Mouse (Mus musculus) embryonic facial prominence, embryonic 12.5 days (tissue): ENCODE data around the gene Cyp24a1. TPM values are rescaled to one million over a fixed set of nuclear protein-coding genes. Genes with fewer than 3 reads are reported as not detected.

Source experiments
- ATAC-seq: fragments of 200-750 bp; cut with Nextera tagmentation; 2 replicates; pipeline ENCODE4 v1.8.0; 2017; ENCODE audit not compliant: insufficient number of reproducible peaks, insufficient read depth, low FRiP score, low TSS enrichment
- H3K27ac ChIP-seq: fragments of 300-500 bp; sonication (generic); 2 replicates; pipeline ENCODE4 v1.5.1; 2016; ENCODE audit warnings: mild to moderate bottlenecking
- H3K27me3 ChIP-seq: fragments of 300-500 bp; sonication (generic); 2 replicates; pipeline ENCODE4 v1.6.1; 2016; ENCODE audit warnings: mild to moderate bottlenecking, moderate library complexity
- H3K36me3 ChIP-seq: fragments of 300-500 bp; sonication (generic); 2 replicates; pipeline ENCODE4 v1.6.1; 2016; ENCODE audit warnings: mild to moderate bottlenecking
- H3K4me1 ChIP-seq: fragments of 300-500 bp; sonication (generic); 2 replicates; pipeline ENCODE4 v1.6.1; 2016
- H3K4me2 ChIP-seq: fragments of 300-500 bp; sonication (generic); replicated peaks from 2 replicates; pipeline ENCODE4 v1.6.1; 2016; ENCODE audit warnings: mild to moderate bottlenecking, moderate library complexity
- H3K4me3 ChIP-seq: fragments of 300-500 bp; sonication (generic); 2 replicates; pipeline ENCODE4 v1.5.1; 2016; ENCODE audit warnings: mild to moderate bottlenecking
- H3K9ac ChIP-seq: fragments of 300-500 bp; sonication (generic); 2 replicates; pipeline ENCODE4 v1.6.1; 2016; ENCODE audit warnings: mild to moderate bottlenecking, moderate library complexity
- H3K9me3 ChIP-seq: fragments of 300-500 bp; sonication (generic); 2 replicates; pipeline ENCODE4 v1.6.1; 2016; ENCODE audit warnings: mild to moderate bottlenecking, moderate library complexity
- WGBS: fragments of 180-500 bp; shearing (Covaris S2); methylation state at CpG from one replicate; pipeline ENCODE4 v1.1.7; 2016; 5-methylcytosine and 5-hydroxymethylcytosine counted together
- polyA plus RNA-seq: library from polyadenylated mRNA; unstranded; fragments of >200 nt; fragmentation: Nextera tagmentation; extraction: Ambion mirVana; gene quantifications from 2 replicates; pipeline ENCODE4 v1.2.1, GENCODE M21; 2016

The Cyp24a1 gene
- polyA plus RNA-seq, 1 experiment from 2014 or later, result not detected

DNA sequence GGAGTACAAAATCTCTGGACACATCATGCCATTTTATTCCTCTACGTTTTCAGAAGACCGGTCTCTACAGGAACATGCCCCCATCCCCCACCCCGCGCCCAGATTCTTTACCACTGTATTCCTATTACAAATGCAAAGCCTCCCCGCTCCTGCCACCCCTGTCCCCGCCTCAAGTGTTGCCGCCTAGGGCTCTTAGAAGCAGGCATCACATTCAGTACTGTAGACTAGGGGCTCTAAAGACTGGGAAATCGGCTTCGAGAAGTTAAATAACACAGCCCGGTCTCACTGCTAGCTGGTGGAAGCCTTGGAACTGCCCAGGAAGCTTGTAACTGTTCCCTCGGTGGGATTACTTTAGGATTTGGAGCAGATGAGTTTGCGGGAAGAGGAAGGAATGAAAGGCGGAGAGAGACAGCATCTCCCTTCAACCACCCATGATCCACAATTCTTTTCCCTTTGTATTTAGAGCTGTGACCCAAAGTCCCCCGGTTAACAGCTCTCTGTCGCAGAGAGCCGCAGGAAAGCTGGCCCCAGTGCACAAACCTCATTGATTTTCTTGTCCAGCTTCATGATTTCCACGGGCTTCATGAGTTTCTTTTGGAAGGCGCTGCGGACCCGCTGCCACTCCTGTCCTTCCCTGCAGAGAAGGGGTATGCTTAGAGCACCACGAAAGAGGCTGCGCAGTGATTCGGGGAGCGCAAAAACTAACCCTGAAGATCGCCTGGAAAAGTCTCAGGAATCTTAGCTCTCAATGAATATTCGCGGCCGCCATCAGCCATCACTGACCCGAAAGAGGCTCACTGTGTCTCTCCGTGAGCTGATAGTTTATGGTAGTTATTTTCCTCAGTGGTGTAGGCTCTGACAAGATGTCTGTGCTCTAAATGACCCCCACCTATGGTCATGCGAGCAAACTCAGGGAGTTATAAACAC, 1.9 kb downstream of the Cyp24a1 start:
- peaks cover 69% of the 10 kb centered on the region for H3K27me3 ChIP-seq
- H3K4me1 ChIP-seq, result peaks cover 21% of the 10 kb centered on the region
- no peak overlapping the region for H3K4me2 ChIP-seq
- H3K36me3 ChIP-seq, result no peaks in the 10 kb centered on the region
- H3K4me3 ChIP-seq, result no peak overlapping the region
- no peak for ATAC-seq
- H3K9ac ChIP-seq, result no peak overlapping the region
- no peaks in the 10 kb centered on the region for H3K9me3 ChIP-seq
- 6% methylated on average over 31 of the region's 31 CpGs for WGBS
- H3K27ac ChIP-seq, result no peak overlapping the region

DNA sequence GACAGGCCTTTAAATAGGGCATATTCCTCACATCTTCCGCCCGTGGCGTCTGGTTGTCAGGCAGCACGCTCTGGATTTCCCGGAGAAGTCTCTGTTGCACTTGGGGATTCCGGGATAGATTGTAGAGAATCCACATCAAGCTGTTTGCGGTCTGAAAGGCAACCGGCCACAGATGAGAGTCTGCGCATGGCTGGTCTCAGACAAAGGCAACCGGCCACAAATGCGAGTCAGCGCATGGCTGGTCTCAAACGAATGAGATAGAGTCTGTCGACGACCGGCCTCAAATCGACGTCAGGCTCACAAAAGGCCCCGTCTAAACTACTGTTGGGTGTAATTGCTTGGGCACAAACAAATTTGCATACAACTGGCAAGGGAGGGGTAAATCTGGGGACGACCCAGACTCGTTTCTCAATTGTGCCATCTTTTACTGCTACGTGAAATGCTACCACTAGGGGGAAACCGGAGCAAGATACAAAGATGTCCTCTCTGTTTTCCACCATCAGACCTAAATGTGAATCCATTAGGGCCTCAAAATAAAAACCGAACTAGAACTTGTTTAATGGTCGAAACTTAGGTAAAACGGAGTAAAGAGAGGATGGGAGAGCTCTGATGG, 8.9 kb downstream of the Cyp24a1 start:
- Histone ChIP-seq H3K27ac (no peak overlapping the region), H3K4me3 (no peak overlapping the region), H3K9me3 (no peaks in the 10 kb centered on the region), H3K4me2 (no peak overlapping the region), H3K9ac (no peak overlapping the region), H3K27me3 (peaks cover 7% of the 10 kb centered on the region), H3K36me3 (no peaks in the 10 kb centered on the region), H3K4me1 (no peaks in the 10 kb centered on the region)
- WGBS, result 60% methylated on average over 26 of the region's 26 CpGs
- no peak for ATAC-seq

DNA sequence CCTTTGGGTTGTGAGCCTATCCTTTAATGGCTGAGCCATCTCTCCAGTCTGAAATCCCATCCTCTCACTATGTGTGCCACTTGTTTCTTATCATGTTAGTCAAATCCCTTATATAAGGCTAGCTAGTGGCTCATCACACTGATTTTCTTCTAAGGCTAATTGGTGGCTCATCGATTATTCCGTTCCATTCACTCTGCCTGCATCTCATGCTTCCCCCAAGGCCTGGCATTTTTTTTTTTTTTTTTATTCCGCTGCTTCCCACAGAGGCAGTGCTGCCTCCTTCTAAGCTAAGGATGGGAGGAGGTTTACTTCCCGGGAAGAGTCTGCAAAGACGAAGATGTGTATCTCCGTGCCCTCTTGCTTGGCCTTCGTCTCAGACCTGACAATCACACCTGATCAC, 9.7 kb downstream of the Cyp24a1 start:
- Histone ChIP-seq H3K36me3 (no peaks in the 10 kb centered on the region), H3K4me1 (no peaks in the 10 kb centered on the region), H3K4me3 (no peak overlapping the region), H3K27ac (no peak overlapping the region), H3K4me2 (no peak overlapping the region), H3K9me3 (no peaks in the 10 kb centered on the region), H3K9ac (no peak overlapping the region), H3K27me3 (0 out of 2 replicates have a peak, but pooled peaks cover 3% of the 10 kb centered on the region)
- ATAC-seq, result no peak
- WGBS, result 73% methylated on average over 7 of the region's 7 CpGs

DNA sequence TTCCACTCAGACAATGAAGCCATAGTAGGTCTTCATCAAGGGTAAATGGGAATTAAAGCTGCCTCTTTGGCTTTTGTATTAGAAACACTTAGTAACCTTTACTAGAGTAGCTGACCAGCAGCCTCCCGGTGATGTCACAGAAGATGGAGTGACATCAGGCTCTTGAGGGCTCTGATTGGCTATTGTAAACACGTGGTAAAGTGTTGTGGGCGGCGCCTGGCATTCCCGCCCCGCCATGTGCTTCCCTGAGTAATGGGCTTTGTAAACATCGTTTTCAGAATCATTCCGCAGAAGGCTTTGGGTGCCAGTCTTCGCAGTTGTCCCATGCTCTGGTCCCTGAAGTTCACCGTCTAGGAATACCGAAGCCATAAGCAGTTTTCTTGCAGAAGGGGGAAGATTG, 13.0 kb downstream of the Cyp24a1 start:
- no peak overlapping the region for H3K4me2 ChIP-seq
- no peaks in the 10 kb centered on the region for H3K9me3 ChIP-seq
- H3K4me1 ChIP-seq, result no peaks in the 10 kb centered on the region
- 66% methylated on average over 11 of the region's 11 CpGs for WGBS
- no peaks in the 10 kb centered on the region for H3K27me3 ChIP-seq
- no peak overlapping the region for H3K4me3 ChIP-seq
- no peak for ATAC-seq
- H3K9ac ChIP-seq, result no peak overlapping the region
- no peak overlapping the region for H3K27ac ChIP-seq
- H3K36me3 ChIP-seq, result no peaks in the 10 kb centered on the region

DNA sequence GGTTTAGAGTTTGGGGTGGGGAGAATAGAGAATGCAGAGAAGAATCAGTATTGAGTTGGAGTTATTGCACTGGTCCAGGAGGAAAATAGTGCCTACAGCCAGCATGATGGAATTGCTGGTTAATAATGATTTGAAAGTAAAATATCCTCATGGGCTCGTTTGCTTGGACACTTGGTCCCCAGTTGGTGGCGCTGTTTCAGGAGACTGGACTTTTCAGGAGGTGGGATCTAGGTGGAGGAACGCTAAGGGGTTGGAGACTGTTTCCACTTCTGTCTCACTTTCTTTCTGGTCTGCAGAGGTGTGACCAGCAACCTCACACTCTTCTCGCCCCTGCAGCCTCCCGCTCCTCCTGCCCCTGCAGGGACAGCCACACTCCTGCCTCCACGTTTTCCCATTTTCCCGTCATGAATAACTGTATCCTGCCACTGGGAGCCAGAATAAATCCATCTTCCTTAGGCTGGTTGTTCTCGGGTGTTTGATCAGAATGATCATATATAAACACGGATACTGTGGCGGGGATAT, 14.9 kb downstream of the Cyp24a1 start:
- Histone ChIP-seq H3K27ac (no peak overlapping the region), H3K36me3 (no peaks in the 10 kb centered on the region), H3K9ac (no peak overlapping the region), H3K9me3 (no peaks in the 10 kb centered on the region), H3K4me1 (no peaks in the 10 kb centered on the region), H3K4me3 (no peak overlapping the region), H3K27me3 (no peaks in the 10 kb centered on the region), H3K4me2 (no peak overlapping the region)
- 69% methylated on average over 10 of the region's 10 CpGs for WGBS
- ATAC-seq, result no peak

DNA sequence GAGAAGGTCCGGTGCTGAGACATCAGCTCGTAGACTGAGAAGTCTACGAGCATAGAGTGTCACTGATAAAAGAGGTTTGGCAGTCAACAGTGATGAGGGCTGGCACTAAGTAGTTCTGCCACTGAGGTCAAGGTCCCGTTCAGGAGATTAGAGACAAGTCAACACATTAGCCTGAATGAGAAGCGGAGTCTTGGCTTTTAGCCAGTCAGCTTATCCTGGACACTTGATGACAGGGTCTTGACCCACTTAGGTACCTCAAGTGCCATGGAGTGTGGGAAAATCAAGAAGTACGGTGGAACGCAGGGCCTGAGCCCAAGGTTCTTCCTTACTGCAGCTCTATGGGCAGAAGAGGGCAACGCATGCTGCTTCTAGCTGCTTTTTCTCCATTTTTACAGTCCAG, 20.3 kb downstream of the Cyp24a1 start:
- Histone ChIP-seq H3K4me2 (no peak overlapping the region), H3K9me3 (peaks cover 2% of the 10 kb centered on the region; the same call in 1 of the 2 replicates)
- 90% methylated on average over 8 of the region's 8 CpGs for WGBS

DNA sequence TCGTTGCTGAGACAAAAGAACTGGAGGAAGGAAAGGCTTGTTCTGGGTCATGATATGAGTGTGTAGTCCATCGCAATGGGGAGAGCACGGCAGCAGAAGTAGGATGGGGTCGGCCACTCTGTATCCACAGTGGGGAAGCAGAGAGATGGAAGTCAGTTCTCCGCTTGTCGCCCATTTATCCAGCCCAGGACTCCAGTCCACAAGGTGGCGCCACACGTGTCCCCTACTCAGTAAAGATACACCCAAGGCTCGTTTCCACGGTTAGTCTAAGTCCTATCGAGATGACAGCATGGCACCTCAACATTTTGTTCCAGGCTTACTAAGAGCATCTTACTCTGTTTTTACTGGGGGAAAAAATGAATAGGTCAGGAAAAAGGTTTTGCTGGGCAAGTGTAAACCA, 20.7 kb downstream of the Cyp24a1 start:
- H3K4me1 ChIP-seq, result no peaks in the 10 kb centered on the region
- peaks cover 2% of the 10 kb centered on the region; the same call in 1 of the 2 replicates for H3K9me3 ChIP-seq
- no peak overlapping the region for H3K4me2 ChIP-seq
- ATAC-seq, result no peak
- no peaks in the 10 kb centered on the region for H3K36me3 ChIP-seq
- 88% methylated on average over 11 of the region's 11 CpGs for WGBS
- H3K4me3 ChIP-seq, result no peak overlapping the region
- H3K27ac ChIP-seq, result no peak overlapping the region
- H3K9ac ChIP-seq, result no peak overlapping the region
- H3K27me3 ChIP-seq, result no peaks in the 10 kb centered on the region

More for the DNA sequence above, 20.3 kb downstream of the Cyp24a1 start:
- Histone ChIP-seq H3K27me3 (no peaks in the 10 kb centered on the region), H3K27ac (no peak overlapping the region), H3K36me3 (no peaks in the 10 kb centered on the region), H3K9ac (no peak overlapping the region), H3K4me1 (no peaks in the 10 kb centered on the region), H3K4me3 (no peak overlapping the region)
- no peak for ATAC-seq

DNA sequence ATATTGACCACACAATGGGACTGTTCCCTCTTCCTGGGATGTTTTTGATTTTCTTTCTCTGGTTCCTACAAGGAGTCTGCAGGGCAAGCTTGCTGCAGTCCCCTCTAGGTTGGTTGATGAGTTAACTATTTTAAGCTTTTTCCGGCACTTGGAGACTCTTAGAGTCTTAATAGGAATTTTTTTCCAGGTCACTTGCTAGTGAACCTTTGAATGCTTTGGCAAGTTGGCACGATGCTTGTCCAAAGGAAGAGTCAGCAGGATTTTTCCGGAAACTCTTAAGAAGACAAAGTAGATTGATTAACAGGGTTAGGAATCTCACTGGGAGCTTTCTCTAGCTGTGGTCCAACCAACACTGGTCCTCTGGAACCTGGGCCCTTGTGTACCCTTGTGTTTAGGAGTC, 21.8 kb downstream of the Cyp24a1 start:
- no peaks in the 10 kb centered on the region for H3K4me1 ChIP-seq
- H3K9me3 ChIP-seq, result peaks cover 2% of the 10 kb centered on the region; the same call in 1 of the 2 replicates
- H3K9ac ChIP-seq, result no peak overlapping the region
- no peak overlapping the region for H3K4me3 ChIP-seq
- WGBS, result 80% methylated on average over 3 of the region's 3 CpGs
- H3K27me3 ChIP-seq, result peaks cover 3% of the 10 kb centered on the region; the same call in 1 of the 2 replicates
- ATAC-seq, result no peak
- no peaks in the 10 kb centered on the region for H3K36me3 ChIP-seq
- H3K27ac ChIP-seq, result no peak overlapping the region
- no peak overlapping the region for H3K4me2 ChIP-seq

DNA sequence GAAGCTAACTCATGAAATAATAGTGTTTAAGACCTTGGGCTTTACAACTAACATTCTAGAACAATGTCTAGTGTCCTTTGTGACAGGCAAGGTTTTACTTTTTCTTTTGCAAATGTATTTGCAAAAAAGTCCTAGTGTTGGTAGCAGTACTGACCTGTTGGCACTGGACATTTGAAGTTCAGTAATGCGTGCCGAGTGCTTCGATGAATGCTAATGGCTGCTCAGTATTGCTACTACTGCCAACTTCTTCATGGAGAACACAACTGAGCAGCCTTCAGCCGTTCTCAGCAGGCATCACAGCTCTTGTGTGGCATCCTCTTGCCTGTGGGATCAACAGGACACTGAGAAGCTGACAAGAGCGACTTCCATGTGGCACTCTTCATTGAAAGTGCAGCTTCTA, 22.8 kb downstream of the Cyp24a1 start:
- Histone ChIP-seq H3K9me3 (peaks cover 2% of the 10 kb centered on the region; the same call in 1 of the 2 replicates), H3K27ac (no peak overlapping the region), H3K4me3 (no peak overlapping the region), H3K27me3 (peaks cover 3% of the 10 kb centered on the region; the same call in 1 of the 2 replicates), H3K4me1 (0 out of 2 replicates have a peak, but pooled peaks cover 5% of the 10 kb centered on the region), H3K36me3 (no peaks in the 10 kb centered on the region), H3K4me2 (no peak overlapping the region), H3K9ac (no peak overlapping the region)
- no peak for ATAC-seq
- 95% methylated on average over 5 of the region's 5 CpGs for WGBS

DNA sequence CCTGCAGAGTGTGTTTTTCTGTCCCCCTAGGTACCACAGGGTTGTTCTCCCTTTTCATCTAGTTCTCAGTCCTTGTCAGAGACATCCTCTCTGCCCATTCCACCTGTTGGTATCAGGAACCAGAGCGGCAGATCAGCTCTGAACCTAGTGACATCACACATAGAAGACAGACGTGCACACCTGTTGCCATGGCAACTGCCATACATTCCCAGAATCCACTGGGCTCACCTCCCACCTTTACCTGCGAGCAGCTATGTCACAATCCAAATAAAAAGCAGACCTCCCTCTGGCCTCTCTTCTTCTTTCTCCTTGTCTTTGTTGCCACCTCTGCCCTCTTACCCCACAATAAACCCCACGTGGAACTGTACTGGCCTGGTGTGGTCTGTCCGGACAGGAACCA, 26.4 kb downstream of the Cyp24a1 start:
- H3K9ac ChIP-seq, result no peak overlapping the region
- H3K27me3 ChIP-seq, result peaks cover 3% of the 10 kb centered on the region; the same call in 1 of the 2 replicates
- ATAC-seq, result no peak
- 0 out of 2 replicates have a peak, but pooled peaks cover 5% of the 10 kb centered on the region for H3K4me1 ChIP-seq
- no peak overlapping the region for H3K4me3 ChIP-seq
- no peak overlapping the region for H3K27ac ChIP-seq
- H3K36me3 ChIP-seq, result no peaks in the 10 kb centered on the region
- H3K9me3 ChIP-seq, result peaks cover 2% of the 10 kb centered on the region; the same call in 1 of the 2 replicates
- WGBS, result 78% methylated on average over 5 of the region's 5 CpGs
- H3K4me2 ChIP-seq, result no peak overlapping the region

DNA sequence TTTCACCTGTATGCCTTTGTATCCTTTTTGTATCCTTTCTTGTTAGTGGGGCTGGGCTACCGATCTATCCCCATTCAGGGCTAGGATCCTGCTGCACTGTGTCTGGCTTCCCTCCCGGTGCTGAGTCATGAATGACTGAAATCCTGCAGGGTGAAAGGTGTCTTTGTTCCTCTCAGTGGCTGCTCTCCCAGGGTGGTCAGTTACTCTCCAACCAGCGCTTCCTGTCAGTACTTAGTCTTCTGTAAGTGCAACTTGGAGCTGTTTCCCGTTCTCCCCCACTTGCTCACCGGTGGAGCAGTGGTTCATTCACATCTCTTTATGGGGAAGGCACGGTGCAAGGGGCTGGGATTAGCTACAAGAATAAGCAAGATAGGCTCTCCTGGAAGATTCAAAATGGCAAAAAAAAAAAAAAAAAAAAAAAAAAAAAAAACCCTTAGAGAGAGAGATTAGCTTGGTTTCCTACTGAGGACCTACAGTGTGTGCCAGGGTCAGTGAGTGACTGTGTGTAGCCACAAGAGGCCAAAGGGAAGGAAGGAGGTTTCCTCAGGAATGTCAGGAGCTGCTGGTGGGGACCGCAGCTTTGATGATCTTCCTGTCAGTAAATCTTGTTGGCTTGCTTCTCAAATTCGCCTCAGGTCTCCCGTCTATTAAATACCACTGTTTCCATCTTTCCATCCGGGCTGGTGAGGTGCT, 27.2 kb downstream of the Cyp24a1 start:
- Histone ChIP-seq H3K4me1 (0 out of 2 replicates have a peak, but pooled peaks cover 5% of the 10 kb centered on the region), H3K36me3 (no peaks in the 10 kb centered on the region), H3K9ac (no peak overlapping the region), H3K27ac (no peak overlapping the region), H3K4me3 (no peak overlapping the region), H3K4me2 (no peak overlapping the region), H3K9me3 (peaks cover 2% of the 10 kb centered on the region; the same call in 1 of the 2 replicates), H3K27me3 (peaks cover 3% of the 10 kb centered on the region; the same call in 1 of the 2 replicates)
- 4% methylated on average over 10 of the region's 10 CpGs for WGBS
- 0 out of 2 replicates have a peak, but pooled peaks have one; percentile 35 for ATAC-seq
